Mouse (Mus musculus) NIH3T3 (cell line): ENCODE measurements around the gene Adam12.

Experiments
- DNase-seq: peaks from one replicate; pipeline ENCODE4 v3.0.0-alpha.2; 2012; ENCODE audit warnings: low read depth

Gene Adam12

DNA sequence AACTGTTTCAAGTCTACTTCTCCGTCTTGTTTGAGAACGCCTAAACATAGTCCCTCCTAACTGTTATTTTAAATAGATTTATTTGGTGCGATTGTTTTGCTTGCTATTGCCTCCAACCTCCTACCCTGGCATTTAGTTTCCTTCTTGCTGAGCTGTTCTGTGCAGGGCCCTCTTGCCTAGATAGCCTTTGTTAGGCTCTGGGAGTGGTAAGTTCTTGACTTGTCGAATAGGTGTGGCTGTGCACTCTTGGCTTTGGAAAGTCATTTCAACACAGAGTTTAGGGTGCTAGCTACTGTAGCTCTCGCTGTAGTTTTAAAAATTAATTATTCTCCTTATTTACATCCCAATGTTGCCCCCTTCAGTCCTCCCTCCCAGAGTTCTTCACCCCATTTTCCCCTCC is 222.8 kb downstream of the Adam12 start:
- no peak for DNase-seq

DNA sequence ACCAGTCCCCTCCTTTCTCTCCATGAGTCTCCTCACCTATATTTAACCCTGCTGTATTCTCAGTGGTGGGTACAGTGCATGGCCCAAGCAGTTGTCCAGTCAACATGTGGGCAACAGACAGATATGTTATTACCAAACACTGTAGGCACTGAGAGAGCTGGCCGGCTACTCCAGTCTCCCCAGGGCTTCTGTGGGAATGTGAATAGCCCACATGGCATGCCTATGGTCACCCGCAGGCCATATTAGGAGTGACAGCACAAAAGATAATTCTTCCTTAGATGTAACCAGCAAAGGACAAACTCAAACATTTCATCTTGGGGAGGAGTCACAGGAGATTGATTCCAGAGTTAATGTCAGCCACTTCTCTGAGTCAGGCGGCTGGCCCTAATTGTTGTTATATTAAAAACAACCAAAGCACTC is 224.0 kb downstream of the Adam12 start:
- DNase-seq = peak; percentile 71

DNA sequence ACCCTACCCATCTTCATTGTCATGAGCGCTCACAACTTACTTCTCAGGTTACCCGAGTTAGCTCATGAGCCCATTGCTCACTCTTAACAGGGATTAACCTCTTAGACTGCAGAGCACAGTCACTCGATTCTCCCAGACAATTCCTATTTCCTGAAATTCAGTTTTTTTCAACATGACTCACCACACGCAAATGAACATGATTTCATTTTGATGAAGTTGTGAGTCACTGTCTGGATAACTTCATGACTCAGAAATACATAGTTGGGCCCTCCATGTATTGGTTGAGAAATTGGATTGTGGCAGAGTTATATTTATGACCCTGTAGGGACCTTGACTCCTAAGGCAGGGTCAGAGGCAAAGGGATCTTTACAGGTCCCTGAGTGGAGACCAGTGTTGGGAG is 230.4 kb downstream of the Adam12 start:
- DNase-seq = peak; percentile 73

DNA sequence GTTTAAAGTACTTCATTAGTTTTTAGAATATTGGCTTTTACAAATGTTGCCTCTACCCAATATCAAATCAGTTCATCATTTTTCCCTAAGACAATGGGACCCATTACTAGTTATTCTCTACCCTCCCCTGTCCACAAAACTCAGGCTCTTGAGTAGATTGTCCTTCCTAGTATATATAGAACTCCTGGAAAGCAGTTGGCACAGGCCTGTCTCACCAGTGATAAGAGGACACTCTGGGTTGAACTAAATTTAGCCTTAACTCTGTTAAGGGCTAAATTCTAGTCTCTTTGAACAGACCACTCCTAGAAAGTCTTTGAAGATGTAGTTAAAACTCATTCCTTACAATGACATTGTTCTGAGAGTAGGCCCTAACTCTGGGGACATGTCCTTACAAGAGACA is 241.0 kb downstream of the Adam12 start:
- no peak for DNase-seq

DNA sequence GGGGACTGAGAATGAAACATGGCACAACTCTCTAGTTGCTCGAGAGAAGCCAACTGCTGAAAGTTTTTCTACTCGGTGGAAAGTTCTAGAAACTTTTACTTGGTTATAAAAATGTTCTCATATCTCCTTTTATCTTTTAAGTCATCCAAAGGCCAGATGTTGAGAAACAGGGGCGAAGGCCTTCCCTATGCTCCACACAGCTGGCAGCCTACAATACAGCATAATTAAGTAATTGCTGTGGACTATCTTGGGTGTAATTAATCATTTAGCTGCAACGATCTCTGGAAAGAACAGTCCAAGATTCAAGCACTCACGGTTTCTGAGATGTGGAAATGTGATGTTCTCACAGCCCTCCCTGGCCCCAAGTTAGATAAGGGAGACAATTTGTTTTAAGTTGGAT is 243.6 kb downstream of the Adam12 start:
- no peak for DNase-seq

DNA sequence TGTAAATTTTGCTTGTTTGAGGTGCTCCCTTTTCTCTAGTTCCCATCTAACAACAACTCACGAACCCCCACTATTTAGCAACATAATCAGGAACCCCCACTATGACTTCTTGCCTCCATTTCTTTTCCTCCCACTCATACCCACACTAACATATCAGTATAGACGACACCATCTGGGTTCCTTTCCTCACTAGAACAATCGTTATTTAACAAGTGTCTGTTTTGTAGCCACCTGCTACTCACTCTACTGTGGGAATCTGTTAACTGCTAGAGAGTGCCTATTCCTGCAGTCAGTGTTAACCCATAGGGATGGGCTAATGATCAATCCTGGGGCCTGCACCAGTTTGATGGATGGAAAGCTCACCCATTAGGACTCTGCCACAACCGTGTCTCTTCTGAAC is 245.7 kb downstream of the Adam12 start:
- no peak for DNase-seq

DNA sequence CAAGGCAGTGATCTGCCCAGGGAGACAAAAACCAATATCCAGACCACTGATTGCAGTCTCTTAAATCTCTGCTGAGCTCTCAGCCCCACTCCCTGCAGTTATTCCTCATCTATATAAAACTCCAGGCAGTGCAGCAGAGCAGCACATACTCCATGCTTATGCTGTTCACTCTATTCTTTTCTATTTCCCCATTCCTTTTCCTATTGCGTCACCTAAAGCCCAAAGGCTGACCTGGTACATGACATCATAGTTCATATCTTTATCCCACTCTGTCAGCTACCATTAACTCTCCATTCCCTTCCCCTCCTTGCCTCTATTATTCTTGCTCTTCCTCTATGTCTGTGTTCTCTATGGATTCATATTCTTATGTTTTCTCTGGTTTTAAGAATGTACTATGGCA is 246.3 kb downstream of the Adam12 start:
- peak; percentile 34 for DNase-seq

DNA sequence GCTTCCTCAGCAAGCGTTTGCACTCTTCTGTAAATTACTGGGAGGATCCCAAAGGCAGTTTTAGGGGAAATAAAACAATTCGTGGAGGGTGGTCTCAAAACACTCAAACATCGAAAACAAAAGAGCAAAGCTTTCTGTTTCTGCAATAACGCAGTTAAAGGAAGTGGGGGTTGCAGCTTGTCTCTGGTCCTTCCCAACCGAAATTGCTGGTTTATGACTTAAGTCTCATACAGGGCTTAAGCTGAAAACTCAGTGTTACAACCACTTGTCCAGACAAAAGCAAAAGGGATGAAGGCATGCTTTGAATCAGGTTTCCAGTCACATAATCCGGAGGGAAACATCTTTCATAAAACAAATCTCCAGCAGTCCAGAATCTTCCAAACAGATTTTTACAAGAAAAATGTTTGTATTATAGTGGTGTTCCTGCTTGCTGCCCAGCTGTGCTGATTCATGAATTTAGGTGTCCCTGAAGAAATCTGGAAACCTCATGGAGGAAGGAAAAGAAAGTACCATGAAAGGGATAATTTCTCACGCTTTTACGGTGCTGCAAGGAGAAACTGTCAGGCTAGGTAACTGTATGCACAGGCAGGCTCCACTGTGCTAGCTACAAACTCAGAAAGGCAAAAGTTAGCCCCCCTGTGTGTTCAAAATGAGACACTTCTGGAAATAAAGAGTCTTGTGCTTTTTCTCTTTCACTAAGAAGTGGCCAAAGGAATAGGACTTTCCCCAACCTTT is 255.4 kb downstream of the Adam12 start:
- no peak for DNase-seq

DNA sequence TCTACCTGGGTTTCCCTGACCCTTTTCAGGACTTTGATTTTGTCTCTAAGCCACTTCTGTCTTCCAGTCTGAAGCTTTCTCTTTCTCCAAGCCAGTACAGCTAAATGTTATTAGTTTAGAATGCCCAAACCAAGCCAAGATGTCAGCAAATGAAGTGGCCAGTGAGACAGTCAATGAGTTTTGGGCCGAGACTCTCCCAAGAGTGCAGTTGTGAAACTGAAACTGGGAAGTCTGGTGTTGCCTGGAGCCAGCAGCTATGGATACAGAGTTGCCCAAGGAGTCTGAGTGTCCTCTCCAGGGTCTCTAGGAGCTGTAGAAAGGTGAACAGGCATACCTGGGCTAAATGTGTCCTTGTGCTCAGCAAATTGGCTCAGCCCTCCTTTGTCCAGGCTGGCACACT is 260.9 kb downstream of the Adam12 start:
- peak; percentile 11 for DNase-seq

DNA sequence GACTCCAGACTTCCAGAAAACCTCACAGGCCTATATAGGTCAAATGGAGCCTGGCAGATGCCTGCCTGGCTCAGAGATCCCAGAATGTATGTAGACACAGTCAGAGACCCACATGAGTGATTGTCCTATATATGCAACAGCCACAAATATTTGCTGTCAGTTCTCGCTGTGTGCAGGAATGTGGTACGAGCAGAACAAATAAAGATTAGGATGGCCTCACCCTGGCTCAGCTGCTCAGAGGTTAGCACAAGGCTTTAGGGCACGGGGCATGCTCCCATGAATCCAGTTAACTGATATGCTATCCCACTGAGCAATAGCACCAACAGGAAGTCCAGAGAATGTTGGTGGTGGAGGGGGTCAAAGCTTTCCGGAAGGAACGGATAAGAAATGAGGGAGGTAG is 261.5 kb downstream of the Adam12 start:
- no peak for DNase-seq

DNA sequence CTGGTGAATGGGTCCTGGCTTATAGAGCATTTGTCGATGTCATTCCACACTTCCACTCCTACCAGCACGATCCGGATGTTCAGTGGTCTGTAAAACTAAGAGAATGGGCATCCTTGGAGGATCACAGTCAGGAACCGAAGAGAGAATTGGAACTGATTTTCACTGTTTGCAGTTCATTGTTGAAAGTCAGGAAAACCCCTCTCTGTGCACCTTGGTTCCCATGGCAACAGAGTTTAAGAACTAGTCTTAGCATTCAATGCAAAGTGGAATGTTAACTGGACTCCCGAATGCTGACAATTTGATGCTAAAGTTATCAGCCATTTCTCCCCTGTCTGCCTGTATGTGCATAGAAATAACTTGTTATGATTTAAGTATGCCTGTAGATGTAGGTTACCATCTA is 264.0 kb downstream of the Adam12 start:
- no peak for DNase-seq

DNA sequence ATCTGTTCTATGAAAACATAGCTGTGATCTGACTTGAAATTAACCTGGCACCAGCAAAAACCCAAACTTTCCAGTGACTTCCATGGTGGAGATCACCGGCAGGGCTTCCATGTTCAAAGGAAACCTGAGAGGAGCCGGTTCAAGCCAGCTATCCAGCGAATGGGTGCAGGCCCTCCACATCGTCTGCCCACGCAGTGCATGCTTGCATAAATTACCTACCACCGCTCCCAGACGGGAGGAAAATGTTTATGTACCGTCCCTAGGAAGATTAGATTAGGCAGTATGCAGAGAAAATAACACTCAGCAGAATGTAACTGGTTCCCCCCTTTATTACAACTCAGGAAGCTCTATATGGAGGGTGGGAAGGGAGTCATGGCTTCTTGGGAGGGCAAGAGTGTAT is 268.4 kb downstream of the Adam12 start:
- DNase-seq = no peak

DNA sequence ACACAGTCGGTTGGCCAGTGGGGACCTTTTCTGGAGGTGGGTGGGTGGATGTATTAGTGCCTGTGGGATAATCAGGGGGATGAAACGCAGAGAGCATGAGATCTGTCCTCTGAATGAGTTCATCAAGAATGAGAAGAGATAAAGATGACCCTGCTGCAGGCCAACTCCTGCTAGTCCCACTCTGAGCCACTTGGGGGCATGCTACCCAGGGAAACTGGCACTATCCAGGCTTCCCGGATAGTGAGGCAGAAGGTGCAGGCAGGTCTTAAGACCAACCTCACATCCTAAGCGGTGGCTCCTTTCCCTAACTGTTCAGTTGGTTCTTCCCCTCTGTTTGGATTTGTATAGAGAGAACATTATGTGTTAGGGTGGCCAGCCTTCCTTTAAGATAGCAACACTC is 272.7 kb downstream of the Adam12 start:
- peak; percentile 40 for DNase-seq

DNA sequence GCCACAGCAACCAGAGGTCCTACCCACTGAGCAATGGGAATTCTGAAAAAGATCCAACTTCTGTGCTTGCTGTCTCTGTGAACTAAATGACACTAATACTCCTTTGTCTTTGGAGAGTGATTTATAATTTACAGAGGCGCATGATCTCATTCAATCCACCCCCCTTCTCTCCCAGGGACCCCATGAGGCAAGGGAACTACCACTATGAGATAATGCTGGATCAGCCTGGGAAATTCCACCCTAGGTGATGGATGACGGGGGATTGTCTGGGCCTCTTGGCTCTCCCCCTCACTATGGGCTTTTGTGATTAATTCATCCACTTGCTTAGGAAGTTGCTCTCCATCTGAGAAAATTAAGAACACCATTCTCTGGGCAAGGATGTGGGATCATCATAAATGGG is 274.1 kb downstream of the Adam12 start:
- DNase-seq = no peak

DNA sequence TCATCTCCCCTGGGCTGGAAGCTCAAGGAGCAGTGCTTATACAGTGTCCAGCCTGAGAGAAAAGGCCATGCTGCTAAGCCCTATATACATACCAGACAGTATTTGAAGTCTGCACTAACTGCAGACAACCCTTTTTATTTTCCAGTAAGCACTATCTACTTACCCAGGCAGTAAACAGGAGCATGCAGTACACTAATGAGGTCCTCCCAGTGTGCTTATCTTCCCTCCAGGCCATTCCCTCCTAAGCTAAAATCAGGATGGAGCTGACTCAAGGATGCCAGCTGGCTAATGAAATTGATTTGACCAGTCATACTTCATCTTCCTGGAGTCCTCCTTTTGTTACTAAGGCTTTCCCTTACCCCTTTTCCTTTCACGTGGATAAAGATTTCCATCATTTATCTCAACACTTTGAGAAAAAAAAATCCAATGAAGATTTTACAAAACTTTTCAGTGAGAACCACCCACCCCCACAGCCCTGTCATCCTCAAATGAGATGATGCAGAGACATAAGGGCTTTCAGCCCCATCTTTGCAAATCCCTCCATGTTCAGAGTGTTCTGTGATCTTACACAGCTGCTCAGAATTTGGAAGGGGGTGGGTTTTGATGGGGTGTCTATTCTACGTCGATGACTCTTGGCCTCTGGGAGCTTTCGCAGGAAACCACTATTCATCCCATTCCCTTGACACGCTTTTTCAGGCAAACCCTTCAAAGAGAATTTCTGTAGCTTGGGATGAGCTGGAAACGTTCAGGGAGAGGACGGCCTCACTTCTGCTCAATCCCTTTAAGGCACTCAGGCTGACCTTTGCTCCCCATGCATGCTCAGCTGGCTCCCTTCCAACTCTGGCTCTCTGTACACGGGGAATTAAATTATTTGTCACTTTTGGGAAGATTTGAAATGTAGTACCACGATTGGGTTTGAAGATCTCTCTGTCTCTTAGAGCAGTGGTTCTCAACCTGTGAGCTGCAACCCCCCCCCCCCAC is 277.5 kb downstream of the Adam12 start:
- no peak for DNase-seq

DNA sequence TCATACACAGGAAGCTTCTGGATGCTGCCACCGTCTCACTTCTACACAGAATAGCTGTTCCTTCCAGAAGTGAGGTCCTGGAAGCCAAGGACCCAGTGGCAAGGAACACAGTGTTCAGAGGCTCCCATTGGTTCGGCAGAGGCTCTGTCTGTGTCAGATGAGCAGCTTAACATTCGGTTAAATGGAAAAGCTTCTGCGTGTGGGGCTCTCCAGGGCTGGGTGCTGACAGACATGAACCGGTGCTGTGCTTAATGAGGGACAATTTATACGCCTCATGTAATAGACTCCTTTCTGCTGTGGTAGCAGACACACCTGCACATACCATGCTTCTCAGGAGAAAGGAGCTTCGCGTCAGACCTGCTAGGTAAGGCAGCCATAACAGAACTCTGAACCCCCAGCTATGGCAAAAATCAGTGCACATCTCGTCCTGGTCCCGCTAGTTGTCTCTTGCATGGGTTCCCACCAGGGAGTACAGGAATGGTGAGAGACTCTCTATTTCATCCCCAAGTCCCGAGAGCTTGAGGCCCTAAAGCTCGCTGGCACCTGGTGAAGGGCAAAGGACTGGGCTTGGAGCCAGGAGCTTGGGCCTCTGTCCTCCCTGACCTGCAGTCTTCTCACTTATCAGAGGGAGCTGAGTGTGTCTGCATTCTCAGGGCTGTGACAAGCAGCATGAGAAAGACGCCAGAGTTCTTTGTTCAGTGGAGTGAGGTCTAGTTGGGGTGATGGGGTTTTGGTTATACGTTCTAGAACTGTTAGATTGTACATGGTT is 280.0 kb downstream of the Adam12 start:
- DNase-seq = no peak

DNA sequence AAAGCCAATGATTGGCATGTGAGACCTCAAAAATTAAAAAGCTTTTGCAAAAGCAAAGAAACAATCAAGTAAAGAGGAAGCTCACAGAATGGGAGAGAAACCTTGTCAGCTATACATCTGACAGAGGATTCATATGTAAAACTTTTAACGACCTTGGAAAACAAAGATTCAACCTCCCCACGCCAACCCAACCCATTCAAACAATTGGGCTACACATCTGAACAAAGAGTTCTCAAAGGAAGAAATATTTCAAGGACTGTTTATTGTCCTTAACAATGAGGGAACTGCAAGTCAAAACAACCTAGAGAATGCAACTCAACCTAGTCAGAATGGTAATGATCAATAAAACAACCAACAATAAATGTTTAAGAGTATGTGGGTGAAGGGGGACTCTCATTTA is 284.6 kb downstream of the Adam12 start:
- DNase-seq = no peak

DNA sequence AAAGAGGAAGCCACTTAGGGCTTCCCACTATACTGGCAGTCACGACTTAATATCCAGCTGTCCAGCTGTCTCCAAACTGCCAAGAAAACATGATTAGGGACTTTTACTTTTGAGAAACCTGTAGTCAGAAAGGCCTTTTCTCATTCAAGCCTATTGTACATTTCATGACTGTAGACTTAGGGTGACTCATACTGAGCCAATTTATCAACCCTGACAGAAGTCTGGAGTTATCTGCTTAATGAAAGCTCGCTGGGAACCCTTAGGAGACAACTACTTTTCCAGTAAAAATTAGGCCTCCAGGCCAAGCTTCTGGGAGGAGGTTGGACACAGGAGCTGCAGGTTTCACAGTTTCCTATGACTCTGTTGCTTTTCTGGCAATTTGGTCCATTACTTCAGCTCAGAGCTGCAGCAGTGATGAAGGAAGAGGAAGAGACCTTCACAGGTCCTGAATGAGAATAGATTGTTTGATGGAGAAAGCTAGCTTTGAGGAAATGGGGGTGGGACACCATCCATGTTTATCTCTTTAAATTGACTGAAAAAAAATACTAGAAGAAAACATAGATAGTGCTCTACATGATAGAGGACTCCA is 285.1 kb downstream of the Adam12 start:
- peak; percentile 81 for DNase-seq

DNA sequence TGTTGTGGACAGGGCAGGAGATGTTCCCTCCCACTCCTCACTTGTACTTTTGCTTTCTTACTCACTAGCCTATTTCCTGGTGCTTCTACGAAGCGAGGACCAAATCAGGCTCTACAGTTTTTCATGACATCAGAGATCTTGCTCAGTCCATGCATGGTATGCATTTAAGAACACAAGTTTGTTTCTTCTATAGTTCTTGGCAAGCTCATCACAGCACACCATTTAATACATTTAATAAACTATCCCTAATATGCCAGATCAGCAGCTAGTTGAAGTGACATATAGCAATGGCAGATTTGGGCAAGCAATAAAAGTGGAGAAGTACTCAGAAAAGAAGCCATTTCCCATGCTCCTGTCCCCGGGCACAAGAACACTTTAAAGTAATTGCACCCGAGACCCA is 285.8 kb downstream of the Adam12 start:
- DNase-seq = no peak

DNA sequence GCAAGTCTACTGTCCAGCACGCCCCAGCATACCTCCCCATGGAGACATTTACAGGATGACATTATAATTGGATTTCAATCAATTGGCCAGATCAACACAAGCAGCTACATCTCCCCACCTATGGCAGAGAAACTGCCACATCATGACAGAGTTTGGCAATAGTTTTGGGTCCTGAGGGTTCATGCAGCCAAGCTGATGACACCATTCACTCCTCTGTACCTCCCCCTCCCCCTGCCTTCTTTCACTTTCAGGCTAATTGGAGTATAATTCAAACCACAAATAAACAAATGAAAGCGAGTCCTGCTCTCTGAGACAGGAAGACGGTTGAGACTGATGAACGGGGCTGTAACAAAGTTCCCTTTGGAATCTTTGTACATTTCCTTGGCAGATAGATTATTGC is 291.5 kb downstream of the Adam12 start:
- no peak for DNase-seq

DNA sequence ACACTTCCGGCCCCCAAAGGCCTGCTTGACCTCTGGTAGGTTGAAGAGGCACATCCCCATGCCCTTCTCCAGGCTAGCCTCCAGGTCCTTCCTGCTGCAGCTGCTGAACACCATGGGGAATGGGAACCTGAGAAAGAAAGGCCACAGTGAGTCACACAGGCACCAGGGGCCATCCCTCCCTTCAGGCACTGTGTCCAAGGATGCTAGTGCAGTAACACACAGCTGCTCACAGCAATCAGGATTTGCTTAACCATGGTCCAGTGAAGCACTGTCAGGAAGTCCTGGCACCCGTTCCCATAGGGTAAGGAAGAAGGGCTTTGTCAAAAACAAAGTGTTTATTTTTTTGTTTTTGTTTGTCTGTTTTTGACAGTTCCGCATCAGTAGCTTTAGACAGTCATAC is 294.5 kb downstream of the Adam12 start:
- no peak for DNase-seq

DNA sequence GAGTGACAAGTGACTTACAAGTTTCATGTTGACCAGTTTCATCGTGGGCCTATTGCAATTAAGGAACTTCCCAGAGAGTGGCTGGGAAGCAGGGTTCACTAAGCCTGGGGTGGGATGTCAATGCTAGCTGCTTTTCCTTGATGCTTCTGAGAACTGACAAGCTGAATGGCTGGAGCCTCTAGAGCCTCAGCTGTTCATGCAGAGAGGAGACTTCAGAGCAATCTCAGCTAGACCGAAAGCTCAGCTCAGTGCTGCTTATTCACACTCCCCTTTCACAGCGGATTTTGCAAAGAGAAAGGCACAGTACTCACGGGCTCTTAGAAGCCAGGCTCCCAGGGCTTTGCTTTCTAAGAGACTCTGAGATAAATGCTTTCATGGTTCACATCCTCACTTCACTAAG is 295.6 kb downstream of the Adam12 start:
- DNase-seq = no peak
